Comparison of ENCODE assay signal across 21 mouse cellular contexts in genomic region chr6:108486212-108486992, GRCm38 (mm10).
A peak's percentile ranks its signal among the peaks of the same experiment; 100 is the strongest.
DNase-seq lines count a peak whose midpoint lies in the region; ATAC-seq and TF ChIP-seq lines count a peak whose summit lies in the region.
"Had no signal": no experiment of that assay in that cellular context is flagged by ENCODE, and none has a peak within 500 bp of the region (broad histone marks: within the 10 kb centered on the region; RNA-seq: fewer than 3 reads in every experiment).

No protein-coding gene starts in this region.

- peak; percentile 87 for DNase-seq in kidney, adult 9 months
- DNase-seq in kidney, adult 18-20 months: no peak
- DNase-seq in liver, embryonic 13.5 days: no peak
- no peak for DNase-seq in left cerebral cortex, adult 9 months (ENCODE audit: low spot score in 2 of 2)
- DNase-seq: cerebellum, adult 8-10 months; gastrocnemius, postnatal 25 days; left cerebral cortex, postnatal 4 days; lung, adult 18-20 months; right cerebral cortex, postnatal 25 days; thymus, postnatal 25 days had no signal

- no peaks in the 10 kb centered on the region for H3K9me3 ChIP-seq in intestine, postnatal 0 days (ENCODE audit: control insufficient read depth)
- H3K9me3 ChIP-seq in liver, embryonic 13.5 days (replicated peaks): no peaks in the 10 kb centered on the region
- H3K9me3 ChIP-seq in stomach, embryonic 16.5 days (replicated peaks; ENCODE audit: control insufficient read depth, low read length): no peaks in the 10 kb centered on the region
- H3K9me3 ChIP-seq: embryonic facial prominence, embryonic 12.5 days; forebrain, embryonic 13.5 days; heart, embryonic 15.5 days; megakaryocyte, embryonic 14.5 days; neural tube, embryonic 15.5 days had no signal

- H3K36me3 ChIP-seq in intestine, postnatal 0 days (ENCODE audit: control insufficient read depth, insufficient read depth): peaks cover 5% of the 10 kb centered on the region; the same call in 1 of the 2 replicates
- peaks cover 5% of the 10 kb centered on the region; the same call in 1 of the 2 replicates for H3K36me3 ChIP-seq in liver, embryonic 13.5 days
- no peaks in the 10 kb centered on the region for H3K36me3 ChIP-seq in stomach, embryonic 16.5 days (ENCODE audit: control insufficient read depth, insufficient read depth, low read length)
- H3K36me3 ChIP-seq: neural tube, embryonic 15.5 days had no signal

- H3K4me1 ChIP-seq in intestine, postnatal 0 days (replicated peaks; ENCODE audit: control insufficient read depth, insufficient read depth, low read length): peaks cover 6% of the 10 kb centered on the region; the same call in 1 of the 2 replicates
- H3K4me1 ChIP-seq in liver, embryonic 13.5 days (replicated peaks): 0 out of 2 replicates have a peak, but pooled peaks cover 8% of the 10 kb centered on the region
- peaks cover 6% of the 10 kb centered on the region for H3K4me1 ChIP-seq in stomach, embryonic 16.5 days (ENCODE audit: control insufficient read depth, insufficient read depth, low read length)
- H3K4me1 ChIP-seq: embryonic facial prominence, embryonic 12.5 days; forebrain, embryonic 13.5 days; heart, embryonic 15.5 days; neural tube, embryonic 15.5 days had no signal

- no peak overlapping the region for H3K4me3 ChIP-seq in intestine, postnatal 0 days (ENCODE audit: low read depth, low read length)
- H3K4me3 ChIP-seq in liver, embryonic 13.5 days (replicated peaks): no peak overlapping the region
- no peak overlapping the region for H3K4me3 ChIP-seq in stomach, embryonic 16.5 days (replicated peaks; ENCODE audit: low read length)
- H3K4me3 ChIP-seq: embryonic facial prominence, embryonic 12.5 days; erythroblast, embryonic 14.5 days; forebrain, embryonic 13.5 days; heart, embryonic 15.5 days; neural tube, embryonic 15.5 days had no signal

- peak; percentile 40; the same call in 1 of the 2 replicates for TF ChIP-seq CTCF in intestine, postnatal 0 days (IDR thresholded peaks at IDR 0.05; ENCODE audit: low read depth)

- no peaks in the 10 kb centered on the region for H3K27me3 ChIP-seq in intestine, postnatal 0 days (replicated peaks; ENCODE audit: control insufficient read depth, insufficient read depth, low read length)
- no peaks in the 10 kb centered on the region for H3K27me3 ChIP-seq in liver, embryonic 13.5 days
- H3K27me3 ChIP-seq in stomach, embryonic 16.5 days (ENCODE audit: control insufficient read depth, insufficient read depth, low read length): no peaks in the 10 kb centered on the region
- H3K27me3 ChIP-seq: embryonic facial prominence, embryonic 12.5 days; forebrain, embryonic 13.5 days; heart, embryonic 15.5 days; megakaryocyte, embryonic 14.5 days; neural tube, embryonic 15.5 days had no signal

- no peak overlapping the region for H3K4me2 ChIP-seq in intestine, postnatal 0 days (replicated peaks; ENCODE audit: low read depth)
- no peak overlapping the region for H3K4me2 ChIP-seq in liver, embryonic 13.5 days
- H3K4me2 ChIP-seq in stomach, embryonic 16.5 days (ENCODE audit: low read depth, low read length): no peak overlapping the region
- H3K4me2 ChIP-seq: embryonic facial prominence, embryonic 12.5 days; forebrain, embryonic 13.5 days; heart, embryonic 15.5 days; neural tube, embryonic 15.5 days had no signal

- peak; percentile 94 for ATAC-seq in intestine, postnatal 0 days
- peak; percentile 44 for ATAC-seq in liver, embryonic 13.5 days (ENCODE audit: low read depth)
- peak; percentile 54; the same call in 1 of the 2 replicates for ATAC-seq in stomach, embryonic 16.5 days (ENCODE audit: insufficient read depth, low FRiP score)
- ATAC-seq in megakaryocyte-erythroid progenitor cell, adult 5-6 weeks (replicated peaks; ENCODE audit: low FRiP score, low TSS enrichment, poor library complexity, severe bottlenecking): no peak
- ATAC-seq: forebrain, embryonic 13.5 days; hindbrain, embryonic 16.5 days; midbrain, embryonic 16.5 days had no signal

- peak overlapping the region; percentile 79 for H3K27ac ChIP-seq in intestine, postnatal 0 days (ENCODE audit: low read depth, low read length)
- peak overlapping the region; percentile 32 for H3K27ac ChIP-seq in liver, embryonic 13.5 days
- H3K27ac ChIP-seq in stomach, embryonic 16.5 days (ENCODE audit: low read length): no peak overlapping the region
- H3K27ac ChIP-seq: embryonic facial prominence, embryonic 12.5 days; forebrain, embryonic 13.5 days; heart, embryonic 15.5 days; neural tube, embryonic 15.5 days had no signal

- WGBS in intestine, postnatal 0 days: 50% methylated on average over 7 of the region's 7 CpGs
- 71% methylated on average over 7 of the region's 7 CpGs for WGBS in liver, embryonic 13.5 days (ENCODE audit: insufficient replicate concordance)
- 74% methylated on average over 7 of the region's 7 CpGs for WGBS in stomach, embryonic 16.5 days

- no peak overlapping the region for H3K9ac ChIP-seq in intestine, postnatal 0 days (ENCODE audit: low read depth, low read length)
- H3K9ac ChIP-seq in liver, embryonic 13.5 days: no peak overlapping the region
- H3K9ac ChIP-seq in stomach, embryonic 16.5 days (ENCODE audit: low read length): no peak overlapping the region
- H3K9ac ChIP-seq: embryonic facial prominence, embryonic 12.5 days; forebrain, embryonic 13.5 days; heart, embryonic 15.5 days; neural tube, embryonic 15.5 days had no signal
